Mouse (Mus musculus): ENCODE measurements around the gene Ifitm3.

Ifitm3 gene

GRCm38 (mm10) chr7:140962733-140963132, 47.8 kb downstream of the Ifitm3 start:
- DNase-seq (ENCODE audit: low spot score in 2 of 2), result no peak

DNA sequence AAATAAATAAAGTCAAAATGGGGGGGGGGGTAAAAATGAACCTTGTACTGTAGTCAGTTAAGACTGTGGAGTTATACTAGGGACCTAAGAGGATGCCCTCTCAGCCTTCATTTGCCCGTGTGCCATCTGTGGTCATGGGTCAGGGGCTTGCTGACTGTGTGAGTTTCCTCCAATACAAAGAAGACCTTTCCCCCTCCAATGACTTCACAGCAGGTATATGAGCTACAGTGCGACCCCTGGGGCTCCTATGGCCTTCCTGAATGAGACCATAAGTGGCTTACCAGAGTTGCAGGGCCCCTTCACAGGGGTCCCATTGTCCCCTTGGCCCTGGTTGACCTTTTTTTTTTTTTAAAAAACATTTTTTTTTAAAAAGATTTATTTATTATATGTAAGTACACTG, 49.2 kb downstream of the Ifitm3 start:
- DNase-seq (ENCODE audit: low spot score in 2 of 2), result no peak

DNA sequence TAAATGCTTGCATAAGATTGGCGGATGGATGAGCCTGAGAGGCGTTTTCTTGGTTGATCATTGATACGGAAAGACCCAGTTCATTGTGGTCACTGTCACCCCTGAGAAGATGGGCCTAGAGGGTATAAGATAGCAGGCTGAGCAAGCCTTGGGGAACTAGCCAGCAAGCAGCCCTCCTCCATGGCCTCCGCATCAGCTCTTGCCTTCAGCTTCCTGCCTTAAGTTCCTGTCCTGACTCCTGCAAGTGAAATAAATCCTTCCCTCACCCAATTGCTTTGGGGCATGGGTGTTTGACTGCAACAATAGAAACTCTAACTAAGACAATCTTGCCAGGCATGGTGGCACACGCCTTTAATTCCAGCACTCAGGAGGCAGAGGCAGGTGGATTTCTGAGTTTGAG, 50.5 kb downstream of the Ifitm3 start:
- DNase-seq (ENCODE audit: low spot score in 2 of 2), result no peak
